Mouse (Mus musculus) brain, embryonic 14.5 days (tissue): ENCODE data around the gene Atg4c.

ENCODE experiments used
- CTCF ChIP-seq: fragments of 200-500 bp; IDR thresholded peaks from 2 replicates; pipeline ENCODE4 v1.5.1; 2012; ENCODE audit warnings: inconsistent platforms, mild to moderate bottlenecking, moderate library complexity, borderline replicate concordance; ENCODE audit not compliant: insufficient read depth, insufficient read length; ENCODE audit errors: extremely low read depth
- POLR2A ChIP-seq: fragments of 200-500 bp; IDR thresholded peaks from 2 replicates; pipeline ENCODE4 v1.6.1; 2012; ENCODE audit warnings: mild to moderate bottlenecking, inconsistent platforms, borderline replicate concordance; ENCODE audit not compliant: poor library complexity, insufficient read depth, insufficient read length, severe bottlenecking; ENCODE audit errors: extremely low read depth

GRCm38 (mm10) chr4:99289286-99289685 lies 95.6 kb downstream of the Atg4c start:
- TF ChIP-seq CTCF = no peak
- TF ChIP-seq POLR2A = no peak
